Mouse (Mus musculus) spleen, adult 2 months (tissue): ENCODE measurements at regions not wholly inside any gene's neighbourhood (a gene's known extent, or its start where the extent isn't known, plus 50 kb on each side); places are given as distances from the start of the nearest gene placed in this dataset.
A peak's percentile ranks its signal among the peaks of the same experiment; 100 is the strongest.

ENCODE experiments used
- DNase-seq, 2 experiments: peaks; one replicate each; pipeline versions ENCODE4 v3.0.0 to v3.0.0-alpha.2; 2012 to 2021; ENCODE audit warnings: low spot score in 2 of 2, low read depth in 1 of 2
- H3K27ac ChIP-seq: fragments of 200-500 bp; 2 replicates; pipeline ENCODE4 v1.5.1; 2012; ENCODE audit warnings: low read length, inconsistent platforms; ENCODE audit not compliant: insufficient read depth
- H3K27me3 ChIP-seq: fragments of 200-500 bp; 2 replicates; pipeline ENCODE4 v1.6.1; 2012; ENCODE audit warnings: mild to moderate bottlenecking, moderate library complexity, low read length, inconsistent platforms; ENCODE audit not compliant: control insufficient read depth, insufficient read depth
- H3K36me3 ChIP-seq: fragments of 200-500 bp; 2 replicates; pipeline ENCODE4 v1.6.1; 2012; ENCODE audit warnings: mild to moderate bottlenecking, low read length, inconsistent platforms; ENCODE audit not compliant: control insufficient read depth, insufficient read depth
- H3K4me1 ChIP-seq: fragments of 200-500 bp; 2 replicates; pipeline ENCODE4 v1.6.1; 2011; ENCODE audit warnings: inconsistent platforms; ENCODE audit not compliant: control insufficient read depth, insufficient read depth, insufficient read length
- H3K4me3 ChIP-seq: fragments of 200-500 bp; 2 replicates; pipeline ENCODE4 v1.5.1; 2011; ENCODE audit warnings: mild to moderate bottlenecking, inconsistent platforms; ENCODE audit not compliant: insufficient read depth, insufficient read length; ENCODE audit errors: extremely low read depth
- CTCF ChIP-seq: fragments of 200-500 bp; IDR thresholded peaks from 2 replicates; pipeline ENCODE4 v1.5.1; 2011; ENCODE audit warnings: mild to moderate bottlenecking, inconsistent platforms; ENCODE audit not compliant: insufficient read depth, insufficient read length, insufficient replicate concordance; ENCODE audit errors: extremely low read depth
- POLR2A ChIP-seq: fragments of 200-500 bp; IDR thresholded peaks from 2 replicates; pipeline ENCODE4 v1.6.1; 2011; ENCODE audit warnings: low read depth, low read length, inconsistent platforms
- WGBS: fragments of 180-500 bp; shearing (Covaris S2); methylation state at CpG from one replicate; pipeline ENCODE4 v1.1.7; 2018; 5-methylcytosine and 5-hydroxymethylcytosine counted together

- DNase-seq = no peak
- no peak overlapping the region for H3K27ac ChIP-seq
- H3K36me3 ChIP-seq = no peaks in the 10 kb centered on the region
- H3K27me3 ChIP-seq = no peaks in the 10 kb centered on the region
- H3K4me1 ChIP-seq = no peaks in the 10 kb centered on the region; the same call in 1 of the 2 replicates
- no peak overlapping the region for H3K4me3 ChIP-seq
- WGBS = 82% methylated on average over 6 of the region's 6 CpGs
- no peak for TF ChIP-seq CTCF
- TF ChIP-seq POLR2A = no peak
Measured at GRCm38 (mm10) chr8:115599771-115600170, 107.8 kb downstream of the Maf start.

- no peak overlapping the region for H3K4me3 ChIP-seq
- 10% methylated on average over 10 of the region's 10 CpGs for WGBS
- no peaks in the 10 kb centered on the region; the same call in 1 of the 2 replicates for H3K4me1 ChIP-seq
- no peaks in the 10 kb centered on the region for H3K27me3 ChIP-seq
- no peak overlapping the region for H3K27ac ChIP-seq
- no peak for DNase-seq
- TF ChIP-seq POLR2A = no peak
- no peak for TF ChIP-seq CTCF
- H3K36me3 ChIP-seq = no peaks in the 10 kb centered on the region
Measured at GRCm38 (mm10) chr8:115597226-115597953, 110.2 kb downstream of the Maf start.

GRCm38 (mm10) chr8:115589721-115590120, 117.9 kb downstream of the Maf start:
- Histone ChIP-seq H3K27ac (no peak overlapping the region), H3K36me3 (no peaks in the 10 kb centered on the region), H3K4me1 (no peaks in the 10 kb centered on the region), H3K27me3 (no peaks in the 10 kb centered on the region), H3K4me3 (no peak overlapping the region)
- WGBS = 92% methylated on average over 2 of the region's 2 CpGs
- TF ChIP-seq POLR2A (no peak), CTCF (no peak)
- DNase-seq = no peak

- H3K27me3 ChIP-seq = no peaks in the 10 kb centered on the region
- no peaks in the 10 kb centered on the region for H3K4me1 ChIP-seq
- DNase-seq = no peak
- TF ChIP-seq POLR2A (no peak), CTCF (no peak)
- no peak overlapping the region for H3K4me3 ChIP-seq
- WGBS = 90% methylated on average over 2 of the region's 2 CpGs
- H3K27ac ChIP-seq = no peak overlapping the region
- H3K36me3 ChIP-seq = no peaks in the 10 kb centered on the region
Measured at GRCm38 (mm10) chr8:115589076-115589475, 118.5 kb downstream of the Maf start.

- no peak for DNase-seq
- Histone ChIP-seq H3K4me3 (no peak overlapping the region), H3K4me1 (no peaks in the 10 kb centered on the region), H3K27me3 (no peaks in the 10 kb centered on the region), H3K27ac (no peak overlapping the region), H3K36me3 (no peaks in the 10 kb centered on the region)
- TF ChIP-seq POLR2A = no peak
- no peak for TF ChIP-seq CTCF
- 88% methylated on average over 8 of the region's 8 CpGs for WGBS
Measured at GRCm38 (mm10) chr8:115584311-115584907, 123.2 kb downstream of the Maf start.

GRCm38 (mm10) chr8:115583221-115583620, 124.4 kb downstream of the Maf start:
- Histone ChIP-seq H3K4me1 (no peaks in the 10 kb centered on the region), H3K27me3 (no peaks in the 10 kb centered on the region), H3K4me3 (no peak overlapping the region), H3K27ac (no peak overlapping the region), H3K36me3 (no peaks in the 10 kb centered on the region)
- TF ChIP-seq CTCF = no peak
- TF ChIP-seq POLR2A = no peak
- 88% methylated on average over 5 of the region's 5 CpGs for WGBS
- DNase-seq = no peak

- no peak for TF ChIP-seq CTCF
- TF ChIP-seq POLR2A = no peak
- Histone ChIP-seq H3K4me3 (no peak overlapping the region), H3K27ac (peak overlapping the region; percentile 49), H3K4me1 (no peaks in the 10 kb centered on the region), H3K27me3 (no peaks in the 10 kb centered on the region), H3K36me3 (no peaks in the 10 kb centered on the region)
- 79% methylated on average over 6 of the region's 6 CpGs for WGBS
- no peak for DNase-seq
Measured at GRCm38 (mm10) chr8:115581940-115582517, 125.6 kb downstream of the Maf start.
